Mouse (Mus musculus): ENCODE measurements around the gene Faim. TPM values are rescaled to one million over a fixed set of nuclear protein-coding genes. Genes with fewer than 3 reads are reported as not detected.

The Faim gene
- polyA plus RNA-seq, 1 experiment from 2014 or later = 39.9 TPM

GRCm38 (mm10) chr9:98957751-98958351 lies 28.3 kb upstream of the Faim start:
- CTCF ChIA-PET = interaction anchor here (2.1 kb wide), 1 partner anchor 22 kb away, joined by 5 read pairs; no protein-coding TSS in a partner anchor
- in situ Hi-C loops (cut with MboI; ENCODE audit: low pct_unique_long_range_greater_than_20kb) = no loop called here
- no peak for TF ChIP-seq CTCF (IDR thresholded peaks at IDR 0.05)

GRCm38 (mm10) chr9:98958628-98959027 lies 27.5 kb upstream of the Faim start:
- no peak for TF ChIP-seq CTCF (IDR thresholded peaks at IDR 0.05)
- DNase-seq (ENCODE audit: low read depth, low spot score) = no peak
- ChIA-PET CTCF (interaction anchor here (1.2 to 2.1 kb wide), 3 partner anchors 18 to 26 kb away, joined by 3 to 5 read pairs (median 3); no protein-coding TSS in a partner anchor), POLR2A (no interaction called here)
- in situ Hi-C loops (cut with MboI; ENCODE audit: low pct_unique_long_range_greater_than_20kb) = no loop called here
- ATAC-seq = no peak
- H3K27me3 ChIP-seq = peaks cover 75% of the 10 kb centered on the region

More at GRCm38 (mm10) chr9:98957751-98958351, 28.3 kb upstream of the Faim start:
- ATAC-seq (no peak), DNase-seq (ENCODE audit: low read depth, low spot score) (no peak)
- H3K27me3 ChIP-seq = peaks cover 68% of the 10 kb centered on the region
- POLR2A ChIA-PET = no interaction called here

- CTCF ChIA-PET = interaction anchor here (1.4 to 2.1 kb wide), 2 partner anchors 20 to 28 kb away, joined by 3 to 5 read pairs; no protein-coding TSS in a partner anchor
- ATAC-seq (no peak), DNase-seq (ENCODE audit: low read depth, low spot score) (no peak)
- H3K27me3 ChIP-seq = peaks cover 72% of the 10 kb centered on the region
- POLR2A ChIA-PET = no interaction called here
- no peak for TF ChIP-seq CTCF (IDR thresholded peaks at IDR 0.05)
- in situ Hi-C loops (cut with MboI; ENCODE audit: low pct_unique_long_range_greater_than_20kb) = no loop called here
Observed at GRCm38 (mm10) chr9:98959851-98960250, 26.3 kb upstream of the Faim start.

GRCm38 (mm10) chr9:98960348-98960747 lies 25.8 kb upstream of the Faim start:
- ATAC-seq = no peak
- no peak for DNase-seq (ENCODE audit: low read depth, low spot score)
- POLR2A ChIA-PET = no interaction called here
- TF ChIP-seq CTCF (IDR thresholded peaks at IDR 0.05) = no peak
- H3K27me3 ChIP-seq = peaks cover 67% of the 10 kb centered on the region
- CTCF ChIA-PET = no interaction called here
- in situ Hi-C loops (cut with MboI; ENCODE audit: low pct_unique_long_range_greater_than_20kb) = no loop called here

- POLR2A ChIA-PET = no interaction called here
- no peak for TF ChIP-seq CTCF (IDR thresholded peaks at IDR 0.05)
- CTCF ChIA-PET = no interaction called here
- H3K27me3 ChIP-seq = peaks cover 68% of the 10 kb centered on the region
- no peak for DNase-seq (ENCODE audit: low read depth, low spot score)
- in situ Hi-C loops (cut with MboI; ENCODE audit: low pct_unique_long_range_greater_than_20kb) = no loop called here
- ATAC-seq = no peak
Observed at GRCm38 (mm10) chr9:98961591-98962477, 24.3 kb upstream of the Faim start.

GRCm38 (mm10) chr9:98962478-98963142 lies 23.6 kb upstream of the Faim start:
- CTCF ChIA-PET = no interaction called here
- H3K27me3 ChIP-seq = peaks cover 61% of the 10 kb centered on the region
- in situ Hi-C loops (cut with MboI; ENCODE audit: low pct_unique_long_range_greater_than_20kb) = no loop called here
- TF ChIP-seq CTCF (IDR thresholded peaks at IDR 0.05) = no peak
- DNase-seq (ENCODE audit: low read depth, low spot score) (no peak), ATAC-seq (no peak)
- POLR2A ChIA-PET = no interaction called here

- H3K27me3 ChIP-seq = peaks cover 51% of the 10 kb centered on the region
- ChIA-PET POLR2A (no interaction called here), CTCF (no interaction called here)
- no peak for ATAC-seq
- no peak for TF ChIP-seq CTCF (IDR thresholded peaks at IDR 0.05)
- in situ Hi-C loops (cut with MboI; ENCODE audit: low pct_unique_long_range_greater_than_20kb) = no loop called here
- no peak for DNase-seq (ENCODE audit: low read depth, low spot score)
Observed at GRCm38 (mm10) chr9:98963661-98964060, 22.5 kb upstream of the Faim start.

GRCm38 (mm10) chr9:98965084-98965483 lies 21.1 kb upstream of the Faim start:
- POLR2A ChIA-PET = no interaction called here
- in situ Hi-C loops (cut with MboI; ENCODE audit: low pct_unique_long_range_greater_than_20kb) = no loop called here
- H3K27me3 ChIP-seq = peaks cover 54% of the 10 kb centered on the region
- no peak for TF ChIP-seq CTCF (IDR thresholded peaks at IDR 0.05)
- no peak for ATAC-seq
- no peak for DNase-seq (ENCODE audit: low read depth, low spot score)
- CTCF ChIA-PET = interaction anchor here (0.7 to 1.3 kb wide), 4 partner anchors 10 to 357 kb away, joined by 3 to 4 read pairs (median 3); partner anchors contain the start of gene Foxl2

GRCm38 (mm10) chr9:98973101-98973521 lies 13.1 kb upstream of the Faim start:
- peaks cover 60% of the 10 kb centered on the region for H3K27me3 ChIP-seq
- CTCF ChIA-PET = no interaction called here
- TF ChIP-seq CTCF (IDR thresholded peaks at IDR 0.05) = no peak
- POLR2A ChIA-PET = no interaction called here
- in situ Hi-C loops (cut with MboI; ENCODE audit: low pct_unique_long_range_greater_than_20kb) = loop anchor here (10.0 kb wide), 1 partner anchor 472 kb away; no protein-coding TSS in a partner anchor
- ATAC-seq (peak; percentile 26), DNase-seq (ENCODE audit: low read depth, low spot score) (no peak)

GRCm38 (mm10) chr9:98973561-98973960 lies 12.6 kb upstream of the Faim start:
- ChIA-PET CTCF (no interaction called here), POLR2A (no interaction called here)
- H3K27me3 ChIP-seq = peaks cover 60% of the 10 kb centered on the region
- in situ Hi-C loops (cut with MboI; ENCODE audit: low pct_unique_long_range_greater_than_20kb) = loop anchor here (10.0 kb wide), 1 partner anchor 471 kb away; no protein-coding TSS in a partner anchor
- no peak for ATAC-seq
- TF ChIP-seq CTCF (IDR thresholded peaks at IDR 0.05) = no peak
- no peak for DNase-seq (ENCODE audit: low read depth, low spot score)
